In the genomic region with DNA sequence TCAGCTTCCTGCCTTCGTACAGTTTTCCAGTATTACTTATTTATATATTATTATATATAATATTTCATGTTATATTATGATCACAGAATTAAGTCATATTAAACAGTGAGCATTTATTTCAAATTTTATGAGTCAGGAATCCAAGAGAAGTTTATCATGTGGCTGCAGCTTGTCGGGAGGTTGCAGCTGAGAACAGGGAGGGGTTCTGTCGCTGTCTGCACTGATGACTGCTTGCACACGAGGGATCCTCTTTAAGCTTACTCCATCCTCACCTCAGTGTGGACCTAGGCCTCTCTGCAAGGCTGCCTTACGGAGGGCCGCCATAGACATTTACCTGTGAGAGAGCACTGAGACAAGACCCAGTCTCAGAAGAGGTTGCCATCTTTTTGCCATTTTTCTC, we compare ENCODE assay signal across 21 mouse cellular contexts. TPM values are rescaled to one million over a fixed set of nuclear protein-coding genes. Genes with fewer than 3 reads are reported as not detected.
DNase-seq lines count a peak whose midpoint lies in the region; ATAC-seq and TF ChIP-seq lines count a peak whose summit lies in the region.
"Had no signal": no experiment of that assay in that cellular context is flagged by ENCODE, and none has a peak within 500 bp of the region (broad histone marks: within the 10 kb centered on the region; RNA-seq: fewer than 3 reads in every experiment).

No protein-coding gene starts in this region.

- H3K9ac ChIP-seq in liver, embryonic 15.5 days, result 0 out of 2 replicates have a peak overlapping the region, but pooled peaks have one; percentile 3
- H3K9ac ChIP-seq: hindbrain, embryonic 15.5 days; lung, embryonic 14.5 days had no signal

- peak overlapping the region; percentile 52 for H3K27ac ChIP-seq in liver, embryonic 15.5 days (replicated peaks)
- H3K27ac ChIP-seq: hindbrain, embryonic 15.5 days; kidney, postnatal 0 days had no signal

- TF ChIP-seq CTCF in G1E (IDR thresholded peaks at IDR 0.05; ENCODE audit: low read depth, low read length), result no peak

- peaks cover 18% of the 10 kb centered on the region for H3K4me1 ChIP-seq in G1E (ENCODE audit: insufficient read depth, low read depth, low read length)
- H3K4me1 ChIP-seq in liver, embryonic 15.5 days (replicated peaks), result peaks cover 24% of the 10 kb centered on the region

- H3K27me3 ChIP-seq in G1E (ENCODE audit: insufficient read depth, low read length), result no peaks in the 10 kb centered on the region
- H3K27me3 ChIP-seq in liver, embryonic 15.5 days, result no peaks in the 10 kb centered on the region
- H3K27me3 ChIP-seq: CH12.LX; heart, embryonic 12.5 days; hindbrain, embryonic 15.5 days; Patski had no signal

- peak; percentile 50 for DNase-seq in heart, adult 11 months
- DNase-seq in heart, adult 8-10 months (ENCODE audit: low spot score), result no peak
- DNase-seq in G1E (ENCODE audit: low spot score), result no peak
- no peak for DNase-seq in lung, postnatal 10 days
- DNase-seq in embryo, embryonic 10 days (ENCODE audit: low spot score), result no peak
- no peak for DNase-seq in kidney, postnatal 4 days
- DNase-seq: adrenal gland, postnatal 25 days; cerebellum, postnatal 14 days; gastrocnemius, postnatal 10 days; heart, postnatal 36 days; lung, embryonic 14.5 days; thymus, adult 2 months had no signal

- WGBS in liver, embryonic 15.5 days (ENCODE audit: insufficient replicate concordance), result 42% methylated on average over 6 of the region's 6 CpGs

- H3K4me2 ChIP-seq in liver, embryonic 15.5 days, result peak overlapping the region; percentile 50
- H3K4me2 ChIP-seq: hindbrain, embryonic 15.5 days; lung, embryonic 14.5 days had no signal

- H3K36me3 ChIP-seq in G1E (replicated peaks), result peaks cover 43% of the 10 kb centered on the region
- H3K36me3 ChIP-seq in liver, embryonic 15.5 days (replicated peaks), result 0 out of 2 replicates have a peak, but pooled peaks cover 12% of the 10 kb centered on the region
- H3K36me3 ChIP-seq: hindbrain, embryonic 15.5 days had no signal

- H3K9me3 ChIP-seq in G1E (replicated peaks), result no peaks in the 10 kb centered on the region
- H3K9me3 ChIP-seq in liver, embryonic 15.5 days (replicated peaks), result no peaks in the 10 kb centered on the region
- H3K9me3 ChIP-seq: heart, embryonic 12.5 days; hindbrain, embryonic 15.5 days had no signal

- no peak overlapping the region for H3K4me3 ChIP-seq in G1E (ENCODE audit: low read depth, low read length)
- no peak overlapping the region for H3K4me3 ChIP-seq in liver, embryonic 15.5 days (replicated peaks)
- H3K4me3 ChIP-seq: heart, embryonic 12.5 days; hindbrain, embryonic 15.5 days had no signal

- peak; percentile 45; the same call in 1 of the 2 replicates for ATAC-seq in G1E (ENCODE audit: extremely low read depth, insufficient number of reproducible peaks, low FRiP score, poor library complexity, severe bottlenecking)
- ATAC-seq in erythroblast, adult 5-6 weeks (replicated peaks; ENCODE audit: low FRiP score, poor library complexity, severe bottlenecking), result peak; percentile 95
- ATAC-seq in liver, embryonic 15.5 days (ENCODE audit: insufficient read depth), result peak; percentile 86
- ATAC-seq: activated CD4-positive, CD25-positive, alpha-beta regulatory T cell, adult 4 months; intestine, postnatal 0 days; Patski had no signal

RNA-seq across cellular contexts. Expression of a gene that starts 58.0 kb away (rescaled TPM):
- total RNA-seq in heart, adult 8-10 months (2022), result 10 to 100 TPM; 73.3 to 89.1 (median 83.0) TPM
- 69.9 and 70.9 TPM in 2 replicates for total RNA-seq in G1E (2014; fragmentation: Nextera tagmentation)
- total RNA-seq in G1E (2017), result 449 and 517 TPM in 2 replicates
- 7.2 and 8.4 TPM in 2 replicates for polyA plus RNA-seq in G1E (2012)
- 221 and 254 TPM in 2 replicates for total RNA-seq in erythroblast, adult 5-6 weeks (2015; ENCODE audit: low replicate concordance)
- total RNA-seq in erythroblast, adult 5-6 weeks (2017; ENCODE audit: low replicate concordance), result 372 and 402 TPM in 2 replicates
- 10.0 and 10.2 TPM in 2 replicates for polyA plus RNA-seq in liver, embryonic 15.5 days (2015; fragmentation: Nextera tagmentation; extraction: Ambion mirVana)

Comparison
In these comparisons a context has a peak if more than half of its experiments do, and no peak if none do; other contexts are left out.
1. ATAC-seq: peak in every context shown above with its lines; median percentile 95 in erythroblast, adult 5-6 weeks; 86 in liver, embryonic 15.5 days; 45 in G1E.